Mouse (Mus musculus) erythroblast, embryonic 14.5 days (primary cell): Measurements from ENCODE around the gene Eed. TPM values are rescaled to one million over a fixed set of nuclear protein-coding genes. Genes with fewer than 3 reads are reported as not detected.

Source experiments
- H3K27me3 ChIP-seq: 2 replicates; pipeline ENCODE4 v1.6.1; 2012; ENCODE audit warnings: inconsistent platforms; ENCODE audit not compliant: control insufficient read depth
- H3K36me3 ChIP-seq: 2 replicates; pipeline ENCODE4 v1.6.1; 2012; ENCODE audit warnings: mild to moderate bottlenecking, inconsistent platforms; ENCODE audit not compliant: control insufficient read depth
- H3K4me1 ChIP-seq: 2 replicates; pipeline ENCODE4 v1.6.1; 2012; ENCODE audit warnings: inconsistent platforms; ENCODE audit not compliant: control insufficient read depth
- H3K4me3 ChIP-seq: replicated peaks from 2 replicates; pipeline ENCODE3; 2012; ENCODE audit warnings: moderate library complexity, mild to moderate bottlenecking, inconsistent platforms
- H3K9me3 ChIP-seq: 2 replicates; pipeline ENCODE4 v1.6.1; 2012; ENCODE audit warnings: low read length, inconsistent platforms, mixed read lengths; ENCODE audit not compliant: control insufficient read depth
- GATA1 ChIP-seq: IDR thresholded peaks from 2 replicates; pipeline ENCODE4 v1.6.1; 2012; ENCODE audit warnings: low read length, inconsistent platforms, mixed read lengths
- TAL1 ChIP-seq: IDR thresholded peaks from 3 replicates; pipeline ENCODE4 v1.6.1; 2012; ENCODE audit warnings: low read length, inconsistent platforms, mixed read lengths
- polyA plus RNA-seq: library from polyadenylated mRNA; stranded (reverse); fragments of >175 nt; gene quantifications from 2 replicates; pipeline ENCODE4 v1.2.3, GENCODE M21; 2012

The Eed gene
- polyA plus RNA-seq, 1 experiment, result 4.5 TPM

GRCm38 (mm10) chr7:89963135-89963534 lies 17.6 kb downstream of the Eed start:
- no peak overlapping the region for H3K4me3 ChIP-seq
- H3K4me1 ChIP-seq, result peaks cover 27% of the 10 kb centered on the region
- H3K36me3 ChIP-seq, result peaks cover 94% of the 10 kb centered on the region
- no peaks in the 10 kb centered on the region for H3K27me3 ChIP-seq
- no peaks in the 10 kb centered on the region for H3K9me3 ChIP-seq
- TF ChIP-seq TAL1 (peak; percentile 32; the same call in 1 of the 3 replicates), GATA1 (no peak)

GRCm38 (mm10) chr7:89957300-89957699 lies 23.5 kb downstream of the Eed start:
- H3K4me3 ChIP-seq, result no peak overlapping the region
- no peaks in the 10 kb centered on the region for H3K27me3 ChIP-seq
- peaks cover 5% of the 10 kb centered on the region; the same call in 1 of the 2 replicates for H3K4me1 ChIP-seq
- H3K9me3 ChIP-seq, result no peaks in the 10 kb centered on the region
- peaks cover 95% of the 10 kb centered on the region for H3K36me3 ChIP-seq
- no peak for TF ChIP-seq TAL1
- TF ChIP-seq GATA1, result no peak

GRCm38 (mm10) chr7:89954261-89954660 lies 26.5 kb downstream of the Eed start:
- TF ChIP-seq GATA1 (no peak), TAL1 (no peak)
- no peak overlapping the region for H3K4me3 ChIP-seq
- no peaks in the 10 kb centered on the region for H3K9me3 ChIP-seq
- H3K27me3 ChIP-seq, result no peaks in the 10 kb centered on the region
- peaks cover 5% of the 10 kb centered on the region; the same call in 1 of the 2 replicates for H3K4me1 ChIP-seq
- H3K36me3 ChIP-seq, result peaks cover 65% of the 10 kb centered on the region

GRCm38 (mm10) chr7:89949403-89949802 lies 31.4 kb downstream of the Eed start:
- H3K27me3 ChIP-seq, result no peaks in the 10 kb centered on the region
- no peaks in the 10 kb centered on the region for H3K9me3 ChIP-seq
- H3K4me1 ChIP-seq, result no peaks in the 10 kb centered on the region
- peaks cover 17% of the 10 kb centered on the region for H3K36me3 ChIP-seq
- H3K4me3 ChIP-seq, result no peak overlapping the region
- TF ChIP-seq TAL1, result no peak
- no peak for TF ChIP-seq GATA1

- TF ChIP-seq TAL1, result no peak
- no peak for TF ChIP-seq GATA1
- Histone ChIP-seq H3K4me1 (no peaks in the 10 kb centered on the region), H3K9me3 (no peaks in the 10 kb centered on the region), H3K4me3 (no peak overlapping the region), H3K36me3 (peaks cover 3% of the 10 kb centered on the region), H3K27me3 (no peaks in the 10 kb centered on the region)
These were observed 32.8 kb downstream of the Eed start for GRCm38 (mm10) chr7:89948026-89948425.

GRCm38 (mm10) chr7:89940571-89941463 lies 40.0 kb downstream of the Eed start, which contains the start of gene Hikeshi:
Hikeshi (minus strand) TSS chr7:89941204.
- H3K36me3 ChIP-seq, result no peaks in the 10 kb centered on the region
- no peaks in the 10 kb centered on the region for H3K27me3 ChIP-seq
- TF ChIP-seq GATA1 (no peak), TAL1 (no peak)
- H3K4me3 ChIP-seq, result peak within 1 kb of the TSS; percentile 83
- H3K4me1 ChIP-seq, result peaks cover 22% of the 10 kb centered on the region
- H3K9me3 ChIP-seq, result no peaks in the 10 kb centered on the region

GRCm38 (mm10) chr7:89939497-89940353 lies 41.1 kb downstream of the Eed start:
- no peak for TF ChIP-seq GATA1
- no peak for TF ChIP-seq TAL1
- Histone ChIP-seq H3K9me3 (no peaks in the 10 kb centered on the region), H3K36me3 (peaks cover 2% of the 10 kb centered on the region), H3K4me3 (peak overlapping the region; percentile 83), H3K4me1 (peaks cover 22% of the 10 kb centered on the region), H3K27me3 (no peaks in the 10 kb centered on the region)

- Histone ChIP-seq H3K36me3 (peaks cover 18% of the 10 kb centered on the region), H3K9me3 (no peaks in the 10 kb centered on the region), H3K27me3 (no peaks in the 10 kb centered on the region), H3K4me3 (no peak overlapping the region), H3K4me1 (no peaks in the 10 kb centered on the region)
- TF ChIP-seq TAL1, result no peak
These were observed 57.2 kb downstream of the Eed start for GRCm38 (mm10) chr7:89923441-89924180.
